Mouse (Mus musculus): Measurements from ENCODE around the gene Aaed1. TPM values are rescaled to one million over a fixed set of nuclear protein-coding genes. Genes with fewer than 3 reads are reported as not detected.

Gene Aaed1
- polyA plus RNA-seq, 1 experiment, result 0.14 TPM

- Histone ChIP-seq H3K36me3 (ENCODE audit: control insufficient read depth) (no peaks in the 10 kb centered on the region), H3K4me3 (replicated peaks) (no peak overlapping the region), H3K4me1 (ENCODE audit: control insufficient read depth) (no peaks in the 10 kb centered on the region), H3K27me3 (ENCODE audit: control insufficient read depth) (no peaks in the 10 kb centered on the region), H3K9me3 (ENCODE audit: control insufficient read depth, low read length) (peaks cover 7% of the 10 kb centered on the region)
- no peak for TF ChIP-seq GATA1 (IDR thresholded peaks at IDR 0.05; ENCODE audit: low read length)
- TF ChIP-seq TAL1 (IDR thresholded peaks at IDR 0.05; ENCODE audit: low read length), result no peak
Measured at GRCm38 (mm10) chr13:64284676-64285075, 27.8 kb downstream of the Aaed1 start.

- Histone ChIP-seq H3K36me3 (ENCODE audit: control insufficient read depth) (no peaks in the 10 kb centered on the region), H3K4me3 (replicated peaks) (no peak overlapping the region), H3K4me1 (ENCODE audit: control insufficient read depth) (no peaks in the 10 kb centered on the region), H3K27me3 (ENCODE audit: control insufficient read depth) (peaks cover 14% of the 10 kb centered on the region), H3K9me3 (ENCODE audit: control insufficient read depth, low read length) (peaks cover 7% of the 10 kb centered on the region)
- TF ChIP-seq GATA1 (IDR thresholded peaks at IDR 0.05; ENCODE audit: low read length) (no peak), TAL1 (IDR thresholded peaks at IDR 0.05; ENCODE audit: low read length) (no peak)
Measured at GRCm38 (mm10) chr13:64280940-64281339, 31.6 kb downstream of the Aaed1 start.

- Histone ChIP-seq H3K36me3 (ENCODE audit: control insufficient read depth) (no peaks in the 10 kb centered on the region), H3K27me3 (ENCODE audit: control insufficient read depth) (peaks cover 61% of the 10 kb centered on the region)
Measured at GRCm38 (mm10) chr13:64275754-64276127, 36.8 kb downstream of the Aaed1 start.

GRCm38 (mm10) chr13:64274879-64275753 lies 37.4 kb downstream of the Aaed1 start, which contains the start of gene Cdc14b:
Cdc14b (minus strand) TSS chr13:64275290.
- Histone ChIP-seq H3K36me3 (ENCODE audit: control insufficient read depth) (no peaks in the 10 kb centered on the region), H3K9me3 (ENCODE audit: control insufficient read depth, low read length) (peaks cover 3% of the 10 kb centered on the region; the same call in 1 of the 2 replicates), H3K4me3 (replicated peaks) (peak within 1 kb of the TSS; percentile 63), H3K27me3 (ENCODE audit: control insufficient read depth) (peaks cover 61% of the 10 kb centered on the region), H3K4me1 (ENCODE audit: control insufficient read depth) (peaks cover 18% of the 10 kb centered on the region)
- TF ChIP-seq TAL1 (IDR thresholded peaks at IDR 0.05; ENCODE audit: low read length), result no peak
- TF ChIP-seq GATA1 (IDR thresholded peaks at IDR 0.05; ENCODE audit: low read length), result no peak

More at GRCm38 (mm10) chr13:64275754-64276127, 36.8 kb downstream of the Aaed1 start:
- Histone ChIP-seq H3K4me3 (replicated peaks) (peak overlapping the region; percentile 63), H3K9me3 (ENCODE audit: control insufficient read depth, low read length) (peaks cover 3% of the 10 kb centered on the region; the same call in 1 of the 2 replicates), H3K4me1 (ENCODE audit: control insufficient read depth) (peaks cover 18% of the 10 kb centered on the region)
- TF ChIP-seq TAL1 (IDR thresholded peaks at IDR 0.05; ENCODE audit: low read length), result no peak
- no peak for TF ChIP-seq GATA1 (IDR thresholded peaks at IDR 0.05; ENCODE audit: low read length)

DNA sequence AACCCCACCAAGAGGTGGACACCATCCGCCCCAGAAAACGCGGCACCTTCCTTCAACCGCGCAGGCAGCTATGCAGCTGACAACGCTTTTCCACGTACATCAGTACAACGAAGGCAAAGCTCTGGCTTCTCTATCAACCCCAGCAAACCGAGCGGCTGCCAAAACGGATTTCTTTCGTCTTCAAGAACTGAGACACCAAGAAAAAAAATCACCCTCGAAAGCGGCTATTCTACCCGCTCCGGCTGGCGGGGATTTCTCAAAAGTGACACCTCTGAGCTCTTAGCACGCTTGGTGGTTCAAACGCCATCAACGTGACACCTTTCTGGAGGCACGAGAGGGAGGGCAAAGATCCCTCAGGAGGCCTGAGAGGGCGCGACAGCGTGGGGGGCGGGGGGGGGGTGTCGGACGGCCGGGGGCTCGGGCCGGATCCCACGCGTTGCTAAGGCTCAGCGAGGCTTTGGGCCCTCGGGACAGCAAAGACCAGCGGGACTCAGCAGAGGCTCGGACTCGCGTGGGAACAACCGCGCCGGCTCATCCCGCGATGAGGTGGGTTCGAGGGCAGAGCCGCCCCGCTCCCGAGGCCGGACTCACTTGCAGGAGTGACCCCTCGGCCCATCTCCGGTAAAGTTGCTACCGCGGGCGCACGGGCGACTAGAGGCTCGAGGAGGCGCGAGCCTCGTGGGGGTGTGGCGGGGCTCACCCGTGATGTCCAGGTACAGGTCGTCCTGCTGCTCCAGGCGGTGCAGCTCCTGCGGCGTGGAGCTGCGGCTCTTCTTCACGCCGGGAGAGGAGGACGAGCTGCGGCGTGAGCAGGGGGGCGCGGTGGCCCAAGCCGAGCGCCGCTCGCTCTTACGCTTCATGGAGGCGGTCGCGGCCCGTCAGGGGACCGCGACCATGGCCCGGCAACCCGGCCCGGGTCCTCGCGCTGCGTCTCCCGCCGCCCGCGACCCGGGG lies 38.3 kb downstream of the Aaed1 start:
- Histone ChIP-seq H3K4me1 (ENCODE audit: control insufficient read depth) (peaks cover 18% of the 10 kb centered on the region), H3K27me3 (ENCODE audit: control insufficient read depth) (peaks cover 61% of the 10 kb centered on the region), H3K4me3 (replicated peaks) (peak overlapping the region; percentile 63), H3K9me3 (ENCODE audit: control insufficient read depth, low read length) (peaks cover 3% of the 10 kb centered on the region; the same call in 1 of the 2 replicates), H3K36me3 (ENCODE audit: control insufficient read depth) (no peaks in the 10 kb centered on the region)
- no peak for TF ChIP-seq TAL1 (IDR thresholded peaks at IDR 0.05; ENCODE audit: low read length)
- TF ChIP-seq GATA1 (IDR thresholded peaks at IDR 0.05; ENCODE audit: low read length), result no peak

DNA sequence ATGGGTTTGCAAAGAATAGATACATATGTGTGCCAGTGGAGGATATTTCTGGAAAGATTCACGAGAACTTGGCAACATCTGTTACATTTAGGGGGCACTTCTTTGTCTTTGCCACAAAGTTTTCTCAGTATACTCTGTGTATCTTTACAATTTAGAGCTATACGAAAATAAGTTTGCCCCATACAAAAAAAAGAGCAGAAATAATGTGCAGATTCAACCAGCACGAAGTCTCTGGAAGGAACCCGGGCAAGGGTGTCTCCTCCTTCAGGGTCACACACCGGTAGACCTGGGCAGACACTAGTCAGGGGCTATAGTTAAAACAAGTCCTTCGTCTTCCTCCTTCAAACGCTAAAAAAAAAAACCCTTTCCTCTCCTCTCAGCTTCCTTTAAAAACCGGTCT lies 39.2 kb downstream of the Aaed1 start:
- H3K4me1 ChIP-seq (ENCODE audit: control insufficient read depth), result peaks cover 18% of the 10 kb centered on the region
- H3K36me3 ChIP-seq (ENCODE audit: control insufficient read depth), result no peaks in the 10 kb centered on the region
- peaks cover 3% of the 10 kb centered on the region; the same call in 1 of the 2 replicates for H3K9me3 ChIP-seq (ENCODE audit: control insufficient read depth, low read length)
- H3K4me3 ChIP-seq (replicated peaks), result no peak overlapping the region
- peaks cover 61% of the 10 kb centered on the region for H3K27me3 ChIP-seq (ENCODE audit: control insufficient read depth)
- no peak for TF ChIP-seq GATA1 (IDR thresholded peaks at IDR 0.05; ENCODE audit: low read length)
- no peak for TF ChIP-seq TAL1 (IDR thresholded peaks at IDR 0.05; ENCODE audit: low read length)

DNA sequence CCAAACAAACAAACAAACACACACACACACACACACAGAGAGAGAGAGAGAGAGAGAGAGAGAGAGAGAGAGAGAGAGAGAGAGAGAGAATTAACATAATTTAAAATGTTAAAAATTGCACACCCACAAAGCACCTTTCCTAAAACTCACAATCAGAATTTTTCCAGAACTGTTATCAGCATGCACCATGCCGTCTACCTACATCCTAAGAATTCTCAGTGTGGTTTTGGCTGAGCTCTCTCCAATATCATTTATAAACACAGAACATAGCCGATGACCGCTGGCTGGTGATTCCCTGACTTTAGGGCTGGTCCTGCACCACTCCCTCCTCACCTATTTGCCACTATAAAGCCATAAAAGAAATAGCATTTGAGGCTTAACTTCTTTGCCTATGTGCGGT lies 44.1 kb downstream of the Aaed1 start:
- TF ChIP-seq GATA1 (IDR thresholded peaks at IDR 0.05; ENCODE audit: low read length) (no peak), TAL1 (IDR thresholded peaks at IDR 0.05; ENCODE audit: low read length) (no peak)
- no peaks in the 10 kb centered on the region for H3K36me3 ChIP-seq (ENCODE audit: control insufficient read depth)
- no peak overlapping the region for H3K4me3 ChIP-seq (replicated peaks)
- no peaks in the 10 kb centered on the region for H3K4me1 ChIP-seq (ENCODE audit: control insufficient read depth)
- peaks cover 22% of the 10 kb centered on the region for H3K27me3 ChIP-seq (ENCODE audit: control insufficient read depth)
- no peaks in the 10 kb centered on the region for H3K9me3 ChIP-seq (ENCODE audit: control insufficient read depth, low read length)

DNA sequence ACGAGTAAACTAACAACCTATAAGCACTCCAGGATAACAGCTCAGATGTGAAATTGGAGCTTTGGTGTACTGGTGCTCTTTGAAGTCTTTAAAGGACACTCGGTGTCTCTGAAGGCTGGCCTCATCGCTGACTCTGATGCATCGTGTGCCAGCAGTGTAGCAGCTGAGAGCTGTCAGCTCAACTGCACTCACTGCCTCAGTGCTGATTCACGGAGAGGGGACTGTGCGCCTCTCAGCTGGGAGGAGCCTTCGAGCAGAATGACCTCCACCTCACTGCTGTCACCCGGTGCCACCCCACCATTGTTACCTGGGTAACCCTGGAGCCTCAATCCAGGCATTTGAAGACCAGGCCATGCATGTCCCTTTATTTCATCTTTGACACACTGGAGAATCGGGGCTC lies 45.4 kb downstream of the Aaed1 start:
- no peaks in the 10 kb centered on the region for H3K9me3 ChIP-seq (ENCODE audit: control insufficient read depth, low read length)
- H3K4me3 ChIP-seq (replicated peaks), result no peak overlapping the region
- H3K27me3 ChIP-seq (ENCODE audit: control insufficient read depth), result peaks cover 11% of the 10 kb centered on the region
- no peaks in the 10 kb centered on the region for H3K4me1 ChIP-seq (ENCODE audit: control insufficient read depth)
- no peak for TF ChIP-seq TAL1 (IDR thresholded peaks at IDR 0.05; ENCODE audit: low read length)
- no peak for TF ChIP-seq GATA1 (IDR thresholded peaks at IDR 0.05; ENCODE audit: low read length)
- no peaks in the 10 kb centered on the region for H3K36me3 ChIP-seq (ENCODE audit: control insufficient read depth)
